Comparison of ENCODE assay signal across 1 mouse cellular context in genomic region chr15:98993093-98993793, GRCm38 (mm10).
TF ChIP-seq lines count a peak whose summit lies in the region.

No protein-coding gene starts in this region.

TF ChIP-seq in MEL, 35 proteins besides CTCF, POLR2A, EP300 and RAD21 (continued from another document):
- TF ChIP-seq SIN3A (IDR thresholded peaks at IDR 0.05; ENCODE audit: low read length) (peak; percentile 97), CHD1 (IDR thresholded peaks at IDR 0.05; ENCODE audit: low read depth, low read length) (0 out of 2 replicates have a peak, but pooled peaks have one; percentile 3), TCF12 (IDR thresholded peaks at IDR 0.05; ENCODE audit: low read depth, low read length) (peak; percentile 83), TBP (IDR thresholded peaks at IDR 0.05; ENCODE audit: low read depth, low read length) (peak; percentile 65), ETS1 (IDR thresholded peaks at IDR 0.05; ENCODE audit: low read depth, low read length) (peak; percentile 78; the same call in 1 of the 2 replicates), BHLHE40 (IDR thresholded peaks at IDR 0.05; ENCODE audit: borderline replicate concordance, low read depth, low read length) (peak; percentile 70), MYC (IDR thresholded peaks at IDR 0.05; ENCODE audit: low read depth, low read length) (peak; percentile 96), ZKSCAN1 (IDR thresholded peaks at IDR 0.05; ENCODE audit: low read depth, low read length) (no peak), UBTF (IDR thresholded peaks at IDR 0.05; ENCODE audit: borderline replicate concordance, insufficient read depth, low read depth, low read length) (no peak), ELF1 (IDR thresholded peaks at IDR 0.05; ENCODE audit: low read depth, low read length) (peak; percentile 94), MAZ (IDR thresholded peaks at IDR 0.05; ENCODE audit: low read depth, low read length) (peak; percentile 83), MXI1 (IDR thresholded peaks at IDR 0.05; ENCODE audit: low read depth, low read length) (peak; percentile 93), GATA1 (IDR thresholded peaks at IDR 0.05; ENCODE audit: low read depth, low read length) (no peak), ZC3H11A (IDR thresholded peaks at IDR 0.05; ENCODE audit: low read depth, low read length) (peak; percentile 58), ZMIZ1 (IDR thresholded peaks at IDR 0.05; ENCODE audit: low read depth, low read length) (peak; percentile 73; the same call in 1 of the 2 replicates), SMC3 (IDR thresholded peaks at IDR 0.05; ENCODE audit: low read depth, low read length) (peak; percentile 66), NRF1 (IDR thresholded peaks at IDR 0.05; ENCODE audit: insufficient read depth, low read depth, low read length, poor library complexity, severe bottlenecking) (0 out of 2 replicates have a peak, but pooled peaks have one; percentile 18)
